Mouse (Mus musculus): ENCODE measurements around the gene Atp2a1.
"Not testable (repeated sequence)": the region's sequence is repeated elsewhere in the genome, so short reads cannot be mapped to it uniquely, and the experiment has no call there.

The Atp2a1 gene

GRCm38 (mm10) chr7:126402518-126402917 lies 60.4 kb downstream of the Atp2a1 start:
- DNase-seq, result not testable (repeated sequence)

- peak; percentile 85 to 86 for DNase-seq
Observed at GRCm38 (mm10) chr7:126399548-126399947, 63.4 kb downstream of the Atp2a1 start.

GRCm38 (mm10) chr7:126397822-126398221 lies 65.1 kb downstream of the Atp2a1 start:
- no peak for DNase-seq

- no peak for DNase-seq
Observed at GRCm38 (mm10) chr7:126397221-126397620, 65.7 kb downstream of the Atp2a1 start.

- peak; percentile 96 to 98 for DNase-seq
Observed at GRCm38 (mm10) chr7:126396298-126397119, 66.4 kb downstream of the Atp2a1 start, which contains the start of gene Nfatc2ip. Nfatc2ip (minus strand) TSS chr7:126396737.

Measured in cerebellum, adult 18-20 months (tissue).